Mouse (Mus musculus) lung, postnatal 0 days (tissue): Measurements from ENCODE around the gene Ptpro.

Experiments
- CTCF ChIP-seq: IDR thresholded peaks from 2 replicates; pipeline ENCODE4 v1.5.1; 2016; ENCODE audit warnings: antibody characterized with exemption, mild to moderate bottlenecking
- EP300 ChIP-seq: IDR thresholded peaks from 2 replicates; pipeline ENCODE4 v1.6.1; 2016; ENCODE audit warnings: antibody characterized with exemption, mild to moderate bottlenecking, control low read depth

DNA sequence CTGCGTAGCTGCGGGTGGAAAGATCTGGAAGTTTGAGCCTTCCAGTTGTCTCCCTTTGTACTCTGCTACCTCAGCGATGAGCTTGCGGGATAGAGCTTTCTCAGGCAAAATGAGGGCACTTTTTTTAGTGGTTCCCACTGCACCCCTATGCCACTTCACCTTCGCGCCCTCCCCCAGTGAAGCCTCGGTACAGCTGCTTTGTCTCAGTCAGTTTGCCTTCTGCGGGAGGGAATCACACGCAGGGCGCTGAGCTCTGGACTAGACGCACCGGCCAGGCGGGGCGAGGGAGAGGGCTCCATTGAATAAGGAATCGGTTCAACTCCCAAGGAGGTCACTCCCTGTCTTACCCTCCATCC is 746 bp downstream of the Ptpro start:
- no peak for TF ChIP-seq EP300
- no peak for TF ChIP-seq CTCF
